Mouse (Mus musculus): ENCODE data around the gene Llgl2.

GRCm38 (mm10) chr11:115898446-115898845, 74.6 kb downstream of the Llgl2 start:
- TF ChIP-seq CTCF (IDR thresholded peaks at IDR 0.05; ENCODE audit: low read depth, low read length) (no peak), GATA1 (IDR thresholded peaks at IDR 0.05; ENCODE audit: borderline replicate concordance, low read length) (no peak)

Data from G1E (cell line).